Mouse (Mus musculus) left cerebral cortex, postnatal 10 days (tissue): Measurements from ENCODE around the gene Capn11. TPM values are rescaled to one million over a fixed set of nuclear protein-coding genes. Genes with fewer than 3 reads are reported as not detected.
"Not testable (repeated sequence)": the region's sequence is repeated elsewhere in the genome, so short reads cannot be mapped to it uniquely, and the experiment has no call there.

ENCODE experiments used
- DNase-seq, 2 experiments: peaks; one replicate each; pipeline ENCODE4 v3.0.0; 2021 to 2022; ENCODE audit warnings: low spot score in 2 of 2, mixed read lengths in 1 of 2; ENCODE audit errors: extremely low spot score in 1 of 2
- intact Hi-C: fragments of 180-260 bp; cut with DNase I; formaldehyde crosslinking; loops from one replicate; pipeline ENCODE4 v1.15.1; 2025
- total RNA-seq, 2 experiments: library from RNA; stranded (reverse); gene quantifications; 2 replicates each; pipeline ENCODE4 v1.2.3; 2021

Gene Capn11
- total RNA-seq, 2 experiments from 2014 or later = 0.39 TPM; not detected in 1

GRCm38 (mm10) chr17:45638596-45639295, 20.4 kb downstream of the Capn11 start:
- DNase-seq = no peak
- intact Hi-C loops = no loop called here

DNA sequence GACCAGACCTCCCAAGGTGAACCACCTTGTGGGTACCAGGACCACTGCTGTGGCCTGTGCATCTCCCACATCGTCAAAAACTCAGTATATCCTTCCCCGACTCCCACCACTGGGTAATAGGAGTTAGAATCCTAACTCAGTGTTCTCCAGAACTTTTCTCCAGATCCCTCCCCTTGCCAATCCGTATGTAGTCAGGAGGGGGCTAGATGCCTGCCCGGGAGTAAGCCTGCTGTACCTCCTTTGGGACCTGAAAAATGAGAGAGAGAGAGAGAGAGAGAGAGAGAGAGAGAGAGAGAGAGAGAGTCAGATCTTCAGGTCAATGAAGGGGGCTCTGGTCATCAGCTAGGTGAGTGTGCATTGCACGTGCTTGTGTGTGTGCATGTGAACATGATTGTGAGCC, 25.1 kb downstream of the Capn11 start:
- intact Hi-C loops = no loop called here
- no peak for DNase-seq

DNA sequence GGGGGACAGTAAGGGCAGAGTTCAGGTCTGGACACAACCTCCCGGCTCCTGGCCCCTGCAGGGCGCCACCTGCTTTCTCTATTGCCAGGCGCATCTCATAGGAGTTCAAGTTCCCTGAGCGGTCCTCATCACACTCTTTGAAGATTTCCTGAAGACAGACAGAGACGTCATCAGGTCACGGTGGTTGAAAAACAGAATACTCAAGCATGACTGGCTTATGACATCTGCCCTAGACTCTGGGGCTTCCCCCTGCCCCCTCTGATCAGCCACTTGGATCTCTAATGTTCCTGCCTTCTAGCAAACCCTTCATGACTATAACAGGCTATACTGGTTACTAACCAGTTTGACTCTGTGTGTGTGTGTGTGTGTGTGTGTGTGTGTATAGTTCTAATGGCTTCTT, 27.2 kb downstream of the Capn11 start:
- intact Hi-C loops = no loop called here
- DNase-seq = no peak

GRCm38 (mm10) chr17:45630992-45631391, 28.1 kb downstream of the Capn11 start:
- DNase-seq = no peak
- intact Hi-C loops = no loop called here

DNA sequence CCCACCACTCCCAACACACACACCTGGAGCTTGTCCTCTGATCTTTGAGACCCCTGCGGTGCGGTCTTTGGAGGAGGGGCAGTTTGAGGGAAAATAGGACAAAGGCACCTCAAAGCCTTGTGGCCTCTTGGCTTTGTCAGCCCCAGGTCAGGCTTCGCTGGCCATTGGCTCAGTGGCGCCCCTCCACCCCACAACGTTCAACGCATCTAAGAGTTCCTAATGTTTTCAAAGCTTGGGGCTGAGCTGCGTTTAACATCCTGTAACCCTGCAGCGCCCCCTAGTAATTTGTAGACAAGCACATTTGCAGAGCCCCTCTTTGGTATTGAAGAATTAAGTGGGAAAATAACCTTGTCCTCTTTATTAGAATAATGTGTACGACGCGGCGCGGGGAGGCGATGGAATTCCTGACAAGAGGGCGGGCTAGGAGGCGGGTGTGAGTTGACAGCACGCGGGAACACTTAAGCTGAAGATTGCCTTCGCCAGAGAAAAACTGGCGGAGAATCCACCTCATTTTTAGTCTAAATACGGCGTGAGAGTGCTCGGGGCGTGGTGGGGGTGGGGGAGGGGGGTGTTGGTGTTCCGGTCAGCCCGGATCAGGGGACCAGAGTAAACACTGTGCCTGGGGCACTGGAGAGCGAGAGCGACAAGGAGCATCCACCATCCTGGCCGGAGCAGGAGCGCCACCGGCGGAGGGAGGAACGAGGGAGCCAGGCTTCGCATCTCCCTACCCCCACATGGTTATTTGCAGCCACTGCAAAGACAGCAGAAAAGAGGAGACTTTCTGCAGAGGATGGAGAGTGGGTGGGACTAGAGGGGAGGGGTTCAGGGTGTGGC, 29.0 kb downstream of the Capn11 start:
- DNase-seq = peak; percentile 70 to 84
- intact Hi-C loops = loop anchor here (5.0 kb wide), 1 partner anchor 48 kb away; no protein-coding TSS in a partner anchor

DNA sequence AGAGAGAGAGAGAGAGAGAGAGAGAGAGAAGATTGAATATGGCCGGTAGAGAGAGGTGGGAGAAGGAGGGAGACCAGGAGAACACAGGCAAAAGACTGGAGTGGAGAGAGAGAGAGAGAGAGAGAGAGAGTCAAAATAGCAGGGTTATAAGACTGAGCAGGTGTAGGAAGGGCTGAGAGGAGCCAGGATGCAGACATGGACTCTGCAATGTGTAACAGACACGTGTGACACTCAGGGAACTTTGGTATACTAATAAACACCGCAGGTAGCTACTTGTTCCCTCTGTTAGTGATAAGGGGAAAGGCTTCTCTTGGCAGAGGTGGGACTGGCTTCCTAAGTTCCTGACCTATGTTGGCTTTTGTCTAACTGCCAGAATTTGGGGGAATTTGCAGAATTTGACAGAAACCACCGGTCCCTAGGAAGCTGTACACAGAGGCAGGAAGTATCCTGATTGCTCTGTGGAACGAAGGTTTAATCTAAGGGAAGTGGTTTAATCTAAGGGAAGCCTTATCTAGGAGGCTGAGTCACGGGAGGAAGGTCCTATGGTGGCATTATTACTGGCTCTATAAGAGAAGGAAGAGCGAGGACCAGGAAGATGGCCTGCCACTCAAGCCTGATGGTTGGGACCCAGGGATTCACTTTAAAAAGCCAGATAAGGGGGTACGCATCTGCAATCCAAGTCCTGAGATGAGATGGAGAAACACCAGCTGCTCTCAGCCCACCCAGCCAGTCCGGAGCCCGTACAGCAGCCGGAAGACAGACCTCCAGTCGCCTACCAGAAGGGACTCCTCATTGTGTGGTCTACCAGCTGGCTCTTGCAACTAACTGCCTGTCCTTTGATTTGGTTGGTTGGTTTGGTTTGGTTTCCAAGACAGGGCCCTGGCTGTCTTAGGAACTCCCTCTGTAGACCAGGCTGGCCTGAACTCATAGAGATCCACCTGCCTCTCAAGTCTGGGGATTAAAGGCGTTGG, 30.0 kb downstream of the Capn11 start:
- DNase-seq = no peak
- intact Hi-C loops = loop anchor here (5.0 kb wide), 1 partner anchor 47 kb away; no protein-coding TSS in a partner anchor

DNA sequence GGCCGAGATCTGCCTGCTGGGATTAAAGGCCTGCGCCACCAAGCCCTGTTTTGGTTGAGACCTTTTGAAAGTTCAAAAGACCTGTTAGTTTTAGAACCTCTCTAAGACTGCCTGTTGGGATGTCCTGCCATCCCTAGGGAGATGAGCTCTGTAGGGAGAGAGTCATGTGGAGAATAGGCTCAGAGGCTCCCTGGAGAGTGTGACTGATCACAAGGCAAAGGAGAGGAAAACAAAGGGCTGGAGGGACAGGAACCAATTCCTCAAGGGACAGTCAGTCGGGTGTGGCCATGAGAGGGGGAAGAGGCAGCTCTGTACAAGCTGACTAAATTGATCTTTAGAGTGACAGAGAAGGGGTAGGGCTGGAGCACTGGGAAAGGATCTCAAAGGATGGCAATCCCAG, 31.0 kb downstream of the Capn11 start:
- intact Hi-C loops = loop anchor here (5.0 kb wide), 1 partner anchor 46 kb away; no protein-coding TSS in a partner anchor
- DNase-seq = no peak

GRCm38 (mm10) chr17:45626577-45627134, 32.5 kb downstream of the Capn11 start:
- DNase-seq = peak; percentile 72 to 81
- intact Hi-C loops = loop anchor here (5.0 kb wide), 1 partner anchor 44 kb away; no protein-coding TSS in a partner anchor

GRCm38 (mm10) chr17:45623425-45623824, 35.7 kb downstream of the Capn11 start:
- DNase-seq, intact Hi-C loops: not testable (repeated sequence)

- peak in 1 of 2 experiments; percentile 67 for DNase-seq
- intact Hi-C loops = no loop called here
Measured at GRCm38 (mm10) chr17:45619386-45620256, 39.5 kb downstream of the Capn11 start.

DNA sequence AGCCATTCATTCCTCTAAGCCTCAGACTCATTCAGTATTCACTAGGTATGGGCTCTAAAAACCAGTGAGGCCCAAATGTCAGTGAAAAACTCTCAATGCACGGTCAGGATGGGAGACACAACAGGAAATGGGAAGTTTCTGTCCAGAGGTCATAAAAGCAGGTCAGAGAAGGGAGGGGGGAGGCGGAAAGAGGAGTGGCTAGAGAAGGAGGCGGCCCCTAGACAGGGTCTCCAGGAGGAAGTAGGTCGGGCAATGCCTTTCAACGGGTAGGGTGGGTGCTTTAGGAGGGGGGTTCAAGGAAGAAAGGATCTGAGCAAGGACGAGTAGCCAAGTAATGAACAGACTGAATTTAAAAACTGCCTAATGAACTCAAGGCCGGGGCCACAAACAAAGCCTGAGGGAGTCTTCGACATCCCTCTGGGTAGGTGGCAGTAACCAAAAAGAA, 40.2 kb downstream of the Capn11 start:
- DNase-seq = peak in 1 of 2 experiments; percentile 72
- intact Hi-C loops = no loop called here

DNA sequence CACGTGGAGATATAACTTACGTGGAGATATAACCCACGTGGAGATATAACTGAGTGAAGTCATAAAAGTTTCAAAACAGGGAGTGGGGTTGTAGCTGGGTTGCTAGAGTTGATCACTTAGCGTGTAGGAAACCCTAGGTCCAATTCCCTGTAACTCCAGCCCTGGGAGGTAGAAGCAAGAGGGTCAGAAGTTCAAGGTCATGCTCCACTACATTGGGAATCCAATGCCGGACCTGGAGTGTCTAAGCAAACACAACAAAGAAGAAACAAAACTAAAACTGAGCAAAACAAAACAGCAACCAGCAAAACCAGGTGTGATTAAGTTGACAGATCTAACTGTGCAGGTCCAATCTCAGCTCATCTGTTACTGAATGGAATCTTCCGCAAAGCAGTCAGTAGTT, 41.5 kb downstream of the Capn11 start:
- intact Hi-C loops = no loop called here

DNA sequence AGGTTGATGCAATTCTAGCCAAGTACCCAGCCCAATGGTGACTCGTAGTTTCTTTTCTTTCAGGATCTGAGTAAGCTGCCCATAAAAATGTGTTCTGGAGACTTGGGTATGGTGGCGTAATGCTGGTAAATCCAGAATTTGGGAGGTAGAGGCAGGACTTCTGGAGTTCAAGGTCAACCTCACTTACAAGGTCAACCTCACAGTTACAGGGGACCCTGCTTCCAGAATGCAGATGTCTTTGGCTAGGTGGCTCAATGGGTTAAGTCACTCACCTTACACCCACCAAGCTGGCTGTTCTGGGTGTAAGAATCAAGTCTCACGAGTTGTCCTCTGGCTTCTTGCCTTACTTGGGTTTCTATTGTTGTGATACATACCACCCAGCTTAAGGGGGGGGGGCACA, 42.4 kb downstream of the Capn11 start:
- intact Hi-C loops = no loop called here
- no peak for DNase-seq

More for the DNA sequence above, 41.5 kb downstream of the Capn11 start:
- no peak for DNase-seq

GRCm38 (mm10) chr17:45616046-45616650, 43.0 kb downstream of the Capn11 start:
- intact Hi-C loops = no loop called here
- no peak for DNase-seq

DNA sequence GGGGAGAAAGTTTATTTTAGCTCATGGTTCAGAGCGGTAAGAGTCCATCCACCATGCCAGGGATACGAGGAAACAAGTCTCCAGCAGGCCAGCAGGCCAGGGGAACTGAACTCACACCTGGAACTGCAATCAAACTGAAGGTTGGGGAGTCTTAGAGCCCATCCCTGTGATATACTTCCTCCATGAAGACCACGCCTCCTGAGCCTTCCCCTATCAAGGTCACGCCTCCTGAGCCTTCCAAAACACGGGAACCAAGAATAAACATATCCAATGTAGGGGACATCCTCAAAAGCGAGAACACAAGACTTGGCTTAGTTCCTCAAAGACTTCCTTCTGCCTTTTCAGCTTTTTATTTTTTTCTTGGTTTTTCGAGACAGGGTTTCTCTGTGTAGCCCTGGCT, 46.2 kb downstream of the Capn11 start:
- intact Hi-C loops = no loop called here
- DNase-seq = no peak

DNA sequence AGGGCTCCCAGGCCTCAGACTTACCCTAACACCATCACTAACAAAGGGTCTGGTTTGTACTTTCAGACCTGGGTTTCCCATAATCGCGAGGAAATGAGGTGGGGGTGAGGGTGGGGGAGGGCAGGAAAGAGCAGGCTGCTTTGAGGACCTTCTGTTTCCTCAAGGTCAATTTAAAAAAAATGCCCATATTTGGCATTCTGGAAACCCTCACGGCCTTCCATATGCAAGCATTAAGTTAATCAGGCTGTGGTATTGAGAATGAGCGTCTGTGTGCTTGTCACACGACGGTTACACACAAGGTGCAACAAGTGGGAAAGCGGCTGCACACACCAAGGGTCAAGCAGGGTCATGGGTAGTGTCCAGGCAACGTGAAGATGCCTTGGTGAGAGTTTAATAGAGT, 47.1 kb downstream of the Capn11 start:
- intact Hi-C loops = no loop called here
- DNase-seq = no peak
